Mouse (Mus musculus): Measurements from ENCODE around the gene Ifi203.
"Not testable (repeated sequence)": the region's sequence is repeated elsewhere in the genome, so short reads cannot be mapped to it uniquely, and the experiment has no call there.

Ifi203 gene

DNA sequence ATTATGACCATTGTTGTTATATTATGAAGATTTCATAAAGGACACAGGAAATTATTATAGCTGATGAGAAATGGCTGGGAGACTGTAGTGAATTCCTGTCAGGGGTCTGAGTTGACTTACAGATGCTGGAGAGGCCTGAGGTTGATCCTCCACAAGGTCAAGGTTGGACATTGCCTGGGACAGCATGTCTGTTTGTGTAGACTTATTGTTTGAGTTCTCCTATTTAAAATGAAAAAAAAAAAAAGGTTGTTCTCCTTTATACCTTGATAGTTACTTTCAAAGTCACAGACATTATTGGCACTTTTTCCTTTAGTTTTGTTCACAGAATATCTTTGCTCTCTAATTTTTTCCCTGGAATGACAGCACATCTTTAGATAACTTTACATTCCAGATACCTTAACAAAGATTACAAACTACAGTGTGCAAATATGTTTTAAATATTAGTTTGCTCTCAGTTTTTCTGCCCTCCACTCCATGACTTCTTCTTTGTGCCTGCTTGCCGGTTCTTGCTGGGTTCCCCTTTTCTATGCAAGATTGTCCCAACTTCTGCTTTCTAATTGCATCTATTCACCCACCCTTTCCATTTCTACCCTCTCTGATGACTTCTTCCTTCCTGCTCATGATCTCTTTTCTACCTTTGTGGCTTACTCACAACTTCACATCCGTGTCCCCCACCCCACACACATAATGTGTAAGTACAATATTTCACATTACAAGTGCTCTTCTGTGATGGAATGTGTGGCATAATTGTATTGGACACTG lies 55.3 kb downstream of the Ifi203 start:
- DNase-seq = not testable (repeated sequence)

DNA sequence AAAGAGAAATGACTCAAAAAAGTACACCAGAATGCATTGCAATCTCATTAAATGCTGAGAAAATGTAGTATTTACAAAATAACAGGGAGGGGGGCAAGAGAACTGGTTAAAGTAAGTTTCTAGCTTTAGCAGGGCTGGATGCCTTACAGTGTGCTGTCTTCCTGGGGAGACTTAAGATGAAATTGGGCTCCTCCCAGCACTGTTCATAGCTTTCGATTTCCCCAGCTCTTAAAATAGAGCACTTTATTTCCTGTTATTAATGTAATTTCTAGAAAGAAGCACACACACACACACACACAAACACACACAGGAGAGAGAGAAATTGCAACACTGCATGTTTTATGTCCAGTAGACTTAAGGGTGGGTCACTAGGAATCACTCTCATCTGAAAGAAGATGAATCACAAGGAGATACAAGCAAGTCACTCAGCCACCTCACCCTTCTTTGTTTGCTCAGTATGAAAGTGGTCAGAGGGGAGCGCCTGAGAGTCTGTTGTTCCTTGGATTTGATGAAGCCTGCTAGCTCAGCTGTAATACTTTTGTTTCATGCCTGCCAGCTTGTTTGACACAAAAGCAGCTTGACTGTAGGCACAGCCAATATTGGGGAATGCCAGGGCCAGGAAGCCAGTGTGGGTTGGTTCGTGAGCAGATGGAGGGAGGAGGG lies 62.3 kb downstream of the Ifi203 start:
- DNase-seq = peak in 1 of 2 experiments; percentile 34

DNA sequence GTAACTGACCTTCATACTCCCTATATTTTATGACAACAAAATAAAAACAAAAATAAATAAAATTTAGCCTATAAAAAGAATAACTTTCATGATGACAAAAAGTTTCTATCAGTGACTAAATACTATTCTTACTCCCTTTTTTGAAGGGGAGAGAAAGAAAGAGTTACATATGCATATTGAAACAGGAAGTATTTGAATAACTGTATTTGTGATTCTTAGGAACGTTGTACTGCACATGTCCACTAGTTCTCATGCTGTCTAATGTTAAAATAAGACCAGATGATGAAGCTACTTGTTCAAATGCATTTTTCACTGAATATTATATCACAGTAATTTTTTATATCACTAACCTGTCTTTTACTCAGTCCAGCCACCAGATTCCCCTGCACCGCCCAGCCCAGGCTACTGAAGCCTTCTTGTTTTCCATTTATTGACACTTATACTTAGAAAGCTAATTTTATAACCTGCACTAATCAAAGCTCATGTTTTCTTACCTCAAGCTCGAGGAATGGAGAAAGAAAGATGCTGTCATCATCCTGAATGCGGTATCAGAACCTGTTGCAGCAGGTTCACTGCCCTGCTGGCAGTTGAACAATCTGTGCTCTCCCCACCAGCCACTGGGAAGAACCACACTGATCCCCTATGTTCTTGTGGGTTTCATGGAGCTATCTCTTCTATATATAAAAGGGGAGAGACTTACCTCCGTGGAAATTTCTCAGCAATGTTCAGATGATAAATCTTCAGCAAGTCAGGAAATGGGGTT lies 63.1 kb downstream of the Ifi203 start:
- not testable (repeated sequence) for DNase-seq

DNA sequence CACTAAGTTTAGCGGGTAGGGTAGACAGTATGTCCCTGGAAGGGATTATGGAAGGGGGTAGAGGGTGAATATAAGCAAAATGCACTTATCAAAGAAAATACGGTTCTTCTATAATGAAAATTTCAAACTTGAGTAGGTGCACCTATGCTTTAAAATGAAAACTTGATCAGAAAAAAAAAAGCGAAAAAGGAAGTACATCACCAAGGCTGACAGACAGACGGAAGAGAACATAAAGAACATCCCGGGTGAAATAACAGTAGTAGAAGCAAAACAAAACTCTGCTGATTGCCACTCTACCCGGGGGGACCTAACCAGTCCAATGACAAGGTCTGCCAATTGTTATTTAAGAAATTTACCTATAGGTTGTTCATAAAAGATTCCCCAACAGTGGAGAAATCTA lies 64.2 kb downstream of the Ifi203 start:
- not testable (repeated sequence) for DNase-seq

DNA sequence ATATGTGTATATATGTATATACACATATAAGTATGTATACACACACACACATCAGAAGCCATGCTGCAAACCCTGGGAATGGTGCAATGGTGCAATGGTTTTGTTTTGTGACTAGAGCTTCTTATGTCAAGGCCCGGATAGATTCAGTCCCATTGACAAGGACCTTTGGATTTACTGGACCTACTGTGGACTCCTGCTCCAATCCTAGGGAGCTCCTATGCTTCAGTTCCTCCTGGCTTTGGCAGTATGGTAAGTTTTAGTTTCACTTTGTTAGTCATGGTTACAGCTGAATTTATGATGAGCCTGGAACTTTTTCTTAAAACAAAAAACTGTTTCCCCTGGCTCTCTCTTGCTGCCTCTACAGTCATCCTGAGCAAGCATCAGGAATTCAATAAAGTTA lies 65.3 kb downstream of the Ifi203 start:
- DNase-seq = not testable (repeated sequence)
